Mouse (Mus musculus): ENCODE results near the gene Fancc. TPM values are rescaled to one million over a fixed set of nuclear protein-coding genes. Genes with fewer than 3 reads are reported as not detected.

Fancc gene
- total RNA-seq, 2 experiments from 2014 or later = 7.2 to 7.6 TPM

DNA sequence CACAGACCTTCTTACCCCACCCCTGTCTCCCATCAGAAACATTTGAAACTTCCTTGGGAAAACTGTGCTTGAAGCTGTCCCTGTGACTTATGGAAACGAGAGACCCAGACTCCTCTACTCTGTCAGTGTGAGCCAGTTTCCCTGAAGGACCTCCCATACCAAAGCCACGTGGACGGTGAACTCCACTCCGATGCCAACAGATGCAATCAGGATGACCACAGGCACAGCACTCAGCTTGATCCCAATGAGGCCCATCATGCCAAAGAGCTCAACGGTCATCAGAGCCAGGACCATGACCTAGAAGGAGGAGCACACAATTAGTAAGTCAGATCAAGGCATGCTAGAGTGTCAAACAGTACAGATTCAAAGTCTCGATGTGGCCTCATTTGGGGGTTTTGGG lies 23.0 kb upstream of the Fancc start:
- DNase-seq (ENCODE audit: low spot score in 2 of 2) = no peak
- intact Hi-C loops (cut with DNase I) = no loop called here

GRCm38 (mm10) chr13:63516535-63516934 lies 19.5 kb upstream of the Fancc start:
- intact Hi-C loops (cut with DNase I) = no loop called here
- no peak for DNase-seq (ENCODE audit: low spot score in 2 of 2)

- no peak for DNase-seq (ENCODE audit: low spot score in 2 of 2)
- intact Hi-C loops (cut with DNase I) = no loop called here
Observed at GRCm38 (mm10) chr13:63515542-63515941, 18.5 kb upstream of the Fancc start.

DNA sequence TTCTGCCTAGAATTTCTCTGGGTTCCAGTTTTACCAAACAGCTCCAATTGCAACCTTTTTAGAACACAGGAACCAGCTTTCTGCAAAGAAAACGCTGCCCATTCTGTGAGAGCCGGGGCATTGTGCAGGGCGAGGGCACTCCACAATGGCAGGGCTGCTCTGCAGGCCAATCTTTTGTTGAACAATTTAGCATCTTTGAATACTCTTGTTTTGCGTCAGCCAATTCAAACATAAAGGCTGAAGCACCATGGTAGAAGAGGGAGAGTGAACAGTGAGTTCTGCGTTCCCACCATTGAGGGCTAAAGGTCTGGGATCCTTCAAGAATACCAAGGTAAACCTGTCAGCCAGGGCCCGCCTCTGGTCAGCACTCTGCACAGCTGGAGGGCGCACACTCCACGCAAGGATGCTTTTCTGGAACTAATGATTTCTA lies 17.9 kb upstream of the Fancc start:
- intact Hi-C loops (cut with DNase I) = no loop called here
- DNase-seq (ENCODE audit: low spot score in 2 of 2) = no peak

DNA sequence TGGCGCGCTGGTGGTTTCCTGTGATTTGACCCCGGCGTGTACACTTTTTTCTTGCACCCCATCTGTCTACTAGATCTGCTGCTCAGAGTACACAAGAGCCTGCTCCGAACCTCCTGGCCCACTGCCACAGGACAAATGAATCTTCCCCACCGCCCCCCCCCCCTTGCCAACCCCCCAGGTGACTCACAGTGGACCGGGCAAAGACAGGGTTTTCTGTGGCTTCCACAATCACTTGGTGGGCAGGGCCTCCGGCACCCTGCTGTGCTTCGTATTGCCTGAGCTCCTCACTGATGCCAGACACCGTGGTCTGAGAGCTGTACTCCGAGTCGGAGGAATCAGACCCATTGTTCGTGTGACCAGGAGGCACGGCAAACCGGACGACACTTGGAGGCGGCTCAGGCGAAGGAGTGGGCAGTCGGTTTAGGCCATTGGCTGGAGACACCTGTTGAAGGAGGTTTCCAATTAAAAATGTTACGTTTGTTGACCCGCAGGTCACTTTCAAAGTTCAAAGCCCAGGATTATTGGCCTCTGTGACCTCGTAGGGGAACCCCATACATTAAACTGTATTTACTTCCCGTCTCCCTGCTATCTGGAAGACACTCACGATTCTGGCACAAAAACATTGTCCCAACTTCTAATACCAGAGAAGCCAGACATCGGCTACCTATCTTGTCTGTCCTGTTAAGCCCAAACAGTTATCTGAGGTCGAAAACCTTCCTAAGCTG lies 16.5 kb upstream of the Fancc start:
- intact Hi-C loops (cut with DNase I) = no loop called here

GRCm38 (mm10) chr13:63512411-63512810 lies 15.3 kb upstream of the Fancc start:
- no peak for DNase-seq (ENCODE audit: low spot score in 2 of 2)
- intact Hi-C loops (cut with DNase I) = no loop called here

More for the DNA sequence above, 16.5 kb upstream of the Fancc start:
- no peak for DNase-seq (ENCODE audit: low spot score in 2 of 2)

GRCm38 (mm10) chr13:63507821-63508220 lies 10.7 kb upstream of the Fancc start:
- intact Hi-C loops (cut with DNase I) = no loop called here
- no peak for DNase-seq (ENCODE audit: low spot score in 2 of 2)

DNA sequence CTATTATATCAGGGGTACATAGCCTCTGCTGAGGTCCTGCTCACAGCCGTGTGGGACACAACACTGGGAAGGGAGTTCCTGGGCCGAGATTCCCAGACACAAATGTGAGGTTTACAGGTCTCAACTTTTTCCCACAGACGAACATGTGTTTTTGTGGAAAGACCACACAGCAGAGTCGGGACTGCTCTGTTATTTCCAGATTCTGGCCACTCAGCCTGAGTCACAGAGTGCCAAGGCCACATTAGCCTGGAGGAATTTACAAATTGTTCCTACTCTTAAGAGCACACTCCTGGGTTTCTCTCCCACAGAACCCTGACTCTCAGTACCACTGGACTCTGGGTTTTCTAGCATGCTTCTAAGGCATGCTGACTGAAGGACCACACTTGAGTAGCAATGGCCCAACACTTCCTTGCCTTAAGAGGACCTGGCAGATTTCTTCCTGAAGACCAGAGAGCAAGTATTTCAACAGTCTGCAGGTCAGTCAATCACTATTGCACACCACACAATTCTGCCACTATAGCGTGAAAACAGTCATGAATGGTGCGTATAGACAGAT lies 10.0 kb upstream of the Fancc start:
- no peak for DNase-seq (ENCODE audit: low spot score in 2 of 2)
- intact Hi-C loops (cut with DNase I) = no loop called here

- intact Hi-C loops (cut with DNase I) = no loop called here
- DNase-seq (ENCODE audit: low spot score in 2 of 2) = no peak
Observed at GRCm38 (mm10) chr13:63506364-63506763, 9.3 kb upstream of the Fancc start.

DNA sequence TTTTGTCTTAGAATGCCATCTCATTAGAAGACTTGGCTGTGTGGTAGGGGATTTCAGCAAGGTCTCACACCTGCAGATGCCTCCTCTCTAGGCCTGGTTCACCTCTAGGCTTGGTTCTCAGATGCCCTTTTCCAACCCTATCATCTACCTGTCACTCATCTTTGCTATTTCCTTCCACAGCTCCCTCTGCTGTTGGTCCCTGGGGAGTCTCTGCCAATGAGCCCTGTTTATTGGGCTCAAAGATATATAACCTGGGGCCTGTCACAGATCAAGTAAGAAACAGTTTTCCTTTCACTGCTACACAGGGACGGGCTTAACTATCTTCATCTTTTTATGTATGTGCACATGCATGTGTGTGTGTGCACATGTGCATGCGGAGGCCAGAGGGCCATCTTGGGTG lies 5.3 kb upstream of the Fancc start:
- DNase-seq (ENCODE audit: low spot score in 2 of 2) = no peak
- intact Hi-C loops (cut with DNase I) = no loop called here

DNA sequence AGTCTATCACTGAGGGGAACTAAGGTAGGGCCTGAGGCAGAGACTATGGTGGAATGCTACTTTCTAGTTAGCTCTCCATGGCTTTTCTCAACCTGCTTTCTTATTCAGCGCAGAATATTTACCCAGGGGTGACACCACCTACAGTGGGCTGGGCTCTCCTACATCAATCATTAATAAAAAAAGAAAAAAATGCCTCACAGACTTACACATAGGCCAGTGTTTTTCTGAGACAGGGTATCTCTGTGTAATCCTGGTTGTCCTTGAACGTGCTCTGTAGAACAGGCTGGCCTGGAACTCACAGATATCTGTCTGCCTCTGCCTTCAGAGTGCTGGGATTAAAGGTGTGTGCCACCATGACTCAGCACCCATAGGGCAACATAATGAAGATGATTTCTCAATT lies 2.4 kb upstream of the Fancc start:
- DNase-seq (ENCODE audit: low spot score in 2 of 2) = no peak
- intact Hi-C loops (cut with DNase I) = no loop called here

- DNase-seq (ENCODE audit: low spot score in 2 of 2) = no peak
- intact Hi-C loops (cut with DNase I) = no loop called here
Observed at GRCm38 (mm10) chr13:63487707-63488042, 9.4 kb downstream of the Fancc start.

- intact Hi-C loops (cut with DNase I) = no loop called here
- DNase-seq (ENCODE audit: low spot score in 2 of 2) = no peak
Observed at GRCm38 (mm10) chr13:63486791-63487706, 10.0 kb downstream of the Fancc start.

- no peak for DNase-seq (ENCODE audit: low spot score in 2 of 2)
- intact Hi-C loops (cut with DNase I) = no loop called here
Observed at GRCm38 (mm10) chr13:63475356-63475755, 21.7 kb downstream of the Fancc start.

GRCm38 (mm10) chr13:63452898-63453297 lies 44.2 kb downstream of the Fancc start:
- DNase-seq (ENCODE audit: low spot score in 2 of 2) = peak in 1 of 2 experiments; percentile 32
- intact Hi-C loops (cut with DNase I) = no loop called here

- intact Hi-C loops (cut with DNase I) = no loop called here
- no peak for DNase-seq (ENCODE audit: low spot score in 2 of 2)
Observed at GRCm38 (mm10) chr13:63451140-63451539, 45.9 kb downstream of the Fancc start.

- DNase-seq (ENCODE audit: low spot score in 2 of 2) = no peak
- intact Hi-C loops (cut with DNase I) = no loop called here
Observed at GRCm38 (mm10) chr13:63445419-63445818, 51.7 kb downstream of the Fancc start.

DNA sequence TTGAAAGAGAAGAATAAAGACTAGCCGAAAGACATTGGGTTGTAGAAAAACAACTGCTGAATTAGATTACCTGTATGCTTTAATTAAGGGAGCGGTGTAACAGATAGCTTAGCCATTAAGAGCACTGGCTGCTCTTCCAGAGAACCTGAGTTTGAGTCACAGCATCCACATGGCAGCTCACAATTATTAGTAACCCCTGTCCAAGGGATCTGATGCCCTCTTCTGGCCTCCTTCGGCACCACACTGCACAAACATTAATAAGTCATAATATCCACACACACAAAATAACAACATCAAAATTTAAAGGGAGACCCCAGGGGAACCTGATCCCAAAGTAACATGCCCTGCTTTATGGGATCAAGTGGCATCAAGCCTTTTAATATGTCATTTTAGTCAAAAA lies 64.3 kb downstream of the Fancc start:
- no peak for DNase-seq (ENCODE audit: low spot score in 2 of 2)
- intact Hi-C loops (cut with DNase I) = loop anchor here (5.0 kb wide), 1 partner anchor 135 kb away; no protein-coding TSS in a partner anchor

- intact Hi-C loops (cut with DNase I) = loop anchor here (5.0 kb wide), 1 partner anchor 135 kb away; no protein-coding TSS in a partner anchor
- no peak for DNase-seq (ENCODE audit: low spot score in 2 of 2)
Observed at GRCm38 (mm10) chr13:63431857-63432191, 65.3 kb downstream of the Fancc start.

GRCm38 (mm10) chr13:63431030-63431856 lies 65.8 kb downstream of the Fancc start:
- DNase-seq (ENCODE audit: low spot score in 2 of 2) = peak; percentile 90 to 91
- intact Hi-C loops (cut with DNase I) = loop anchor here (5.0 kb wide), 1 partner anchor 136 kb away; no protein-coding TSS in a partner anchor
